Mouse (Mus musculus): ENCODE results near the gene Eif4e2. TPM values are rescaled to one million over a fixed set of nuclear protein-coding genes. Genes with fewer than 3 reads are reported as not detected.

Eif4e2 gene
- total RNA-seq, 2 experiments from 2014 or later = 47.3 to 50.0 TPM

DNA sequence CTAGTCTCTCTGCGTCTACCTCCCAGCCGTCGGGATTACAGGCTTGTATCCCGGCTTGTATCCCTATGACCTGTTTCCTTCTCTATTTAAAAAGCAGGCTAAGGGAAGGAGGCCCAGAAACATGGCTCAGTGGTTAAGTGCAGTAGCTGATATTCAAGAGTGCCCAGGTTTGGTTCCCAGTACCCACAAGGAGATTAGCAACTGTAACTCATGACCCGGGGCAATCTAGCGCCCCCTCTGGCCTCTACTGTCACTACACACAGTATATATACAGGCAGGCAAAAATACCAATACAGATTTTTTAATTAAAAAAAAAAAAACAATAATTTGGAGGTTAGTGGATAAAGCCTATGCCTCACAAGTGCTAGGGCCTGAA, 68.7 kb downstream of the Eif4e2 start:
- DNase-seq = no peak
- intact Hi-C loops (cut with DNase I) = no loop called here

DNA sequence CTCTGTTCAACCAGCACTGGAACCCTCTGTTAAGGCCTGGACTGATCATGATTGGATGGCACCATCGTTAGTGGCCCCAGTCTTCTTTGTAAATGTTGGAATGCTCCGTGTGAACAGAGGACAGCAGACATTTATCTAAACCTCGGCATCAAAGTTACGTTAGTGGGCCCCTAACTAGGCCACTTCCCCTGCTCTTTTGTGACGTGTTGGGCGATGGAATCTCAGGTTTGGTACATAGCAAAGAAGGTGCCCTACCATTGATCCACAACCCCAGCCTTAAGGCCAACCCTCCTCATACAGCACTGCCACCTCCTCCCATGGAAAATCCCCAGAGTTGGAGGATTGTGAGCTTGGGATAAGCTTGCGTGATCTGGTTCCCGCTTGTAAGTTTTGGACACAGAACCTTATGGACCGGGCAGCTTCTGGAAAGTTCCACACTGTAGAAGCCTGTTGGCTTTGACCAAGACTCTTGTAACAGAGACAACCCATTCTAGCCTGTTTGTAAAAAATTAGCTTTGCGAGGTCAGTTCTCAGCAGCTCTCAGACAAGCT, 69.8 kb downstream of the Eif4e2 start:
- intact Hi-C loops (cut with DNase I) = no loop called here

DNA sequence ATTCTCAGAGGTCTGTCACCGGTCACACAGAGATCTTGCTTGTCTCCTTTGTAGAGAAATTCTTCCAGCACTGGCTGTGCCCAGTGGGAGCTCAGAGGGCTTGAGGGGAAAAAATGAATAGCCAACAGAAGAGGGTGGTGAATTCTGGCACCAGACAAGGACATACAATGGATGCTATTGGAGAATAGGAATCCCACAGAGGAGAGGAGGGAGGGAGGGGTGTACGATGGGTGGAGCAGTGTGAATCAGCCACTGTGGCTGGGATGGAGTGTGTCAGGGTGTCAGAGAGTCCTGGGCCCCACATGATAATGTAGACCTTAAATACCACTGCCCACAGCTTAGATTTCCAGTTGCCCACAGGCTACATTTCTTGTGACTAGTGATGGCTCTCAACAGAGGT, 73.4 kb downstream of the Eif4e2 start:
- intact Hi-C loops (cut with DNase I) = no loop called here
- DNase-seq = no peak

More for the DNA sequence above, 69.8 kb downstream of the Eif4e2 start:
- DNase-seq = no peak

Other genes starting within 250 kb of the Eif4e2 start
- gene Alppl2, start 124.0 kb upstream of the Eif4e2 start, total RNA-seq (2021) = not detected
- gene Alpi, start 112.3 kb upstream of the Eif4e2 start, total RNA-seq (2021) = not detected
- gene Akp3, start 88.9 kb upstream of the Eif4e2 start, total RNA-seq (2021) = not detected
- not detected for gene Ecel1, start 57.4 kb upstream of the Eif4e2 start, total RNA-seq (2021)
- not detected for gene Prss56, start 30.6 kb upstream of the Eif4e2 start, total RNA-seq (2021)
- 1 to 10 TPM; 1.9 to 2.6 TPM for gene Chrnd, start 23.3 kb upstream of the Eif4e2 start, total RNA-seq (2021)
- under 1 TPM in 1 of 2 experiments, not detected in 1; 0.52 TPM for gene Chrng, start 9.3 kb upstream of the Eif4e2 start, total RNA-seq (2021)
- gene Efhd1, start 50.4 kb downstream of the Eif4e2 start, total RNA-seq (2021) = 1 to 10 TPM; 4.1 to 4.7 TPM
- 10 to 100 TPM; 28.7 to 36.9 TPM for gene Gigyf2, start 113.1 kb downstream of the Eif4e2 start, total RNA-seq (2021)
- gene Kcnj13, start 180.8 kb downstream of the Eif4e2 start, total RNA-seq (2021) = under 1 TPM in 1 of 2 experiments, not detected in 1; 0.32 TPM

Measured in gastrocnemius, postnatal 36 days (tissue).